Mouse (Mus musculus) v-Abl transformed pro-B cells (cell line): Measurements from ENCODE around the gene Tmc8.

Experiments
- in situ Hi-C, 2 experiments: fragments of 400-800 bp; cut with MboI; formaldehyde crosslinking; loops; one replicate each; pipeline ENCODE4 v1.15.1; 2025; ENCODE audit not compliant: unreplicated experiment in 2 of 2

The Tmc8 gene

DNA sequence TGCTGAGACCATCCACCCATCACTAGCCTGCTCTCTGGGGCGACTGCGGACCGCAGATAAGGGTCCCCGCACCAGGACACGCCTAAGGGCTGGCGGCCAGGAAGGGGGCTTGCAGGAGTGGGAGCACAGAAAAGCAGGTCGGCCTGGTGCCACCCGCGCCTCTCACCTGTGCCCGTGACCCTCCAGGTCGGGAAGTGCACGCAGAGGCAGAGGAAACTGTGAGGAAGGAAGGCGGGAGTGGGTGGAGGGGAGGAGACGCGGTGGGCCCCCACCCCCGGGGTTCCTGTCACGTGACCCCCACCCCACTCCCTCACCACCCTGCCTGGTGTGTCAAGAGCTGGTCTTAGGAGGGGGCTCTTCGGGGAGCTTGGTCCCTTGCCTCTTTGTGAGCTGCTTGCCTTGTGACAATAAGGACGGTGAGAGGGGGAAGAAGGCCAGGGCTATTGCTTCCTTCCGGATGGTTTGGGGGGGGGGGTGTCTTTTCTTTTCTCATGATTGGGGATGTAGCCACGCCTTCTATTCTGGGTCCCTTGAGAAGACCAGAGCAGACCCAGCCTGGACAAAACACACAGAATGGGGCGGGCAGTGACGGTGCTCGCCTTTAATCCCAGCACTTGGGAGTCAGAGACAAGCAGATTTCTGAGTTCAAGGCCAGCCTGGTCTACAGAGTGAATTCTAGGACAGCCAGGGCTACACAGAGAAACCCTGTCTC, at the start of gene Tmc8, which contains the start of gene Tmc6:
Tmc8 (plus strand) TSS at position 84 of the 712 bp plus-strand sequence.
Tmc6 (minus strand) TSS at position 206 of the 712 bp plus-strand sequence.
- in situ Hi-C loops: no loop called here

DNA sequence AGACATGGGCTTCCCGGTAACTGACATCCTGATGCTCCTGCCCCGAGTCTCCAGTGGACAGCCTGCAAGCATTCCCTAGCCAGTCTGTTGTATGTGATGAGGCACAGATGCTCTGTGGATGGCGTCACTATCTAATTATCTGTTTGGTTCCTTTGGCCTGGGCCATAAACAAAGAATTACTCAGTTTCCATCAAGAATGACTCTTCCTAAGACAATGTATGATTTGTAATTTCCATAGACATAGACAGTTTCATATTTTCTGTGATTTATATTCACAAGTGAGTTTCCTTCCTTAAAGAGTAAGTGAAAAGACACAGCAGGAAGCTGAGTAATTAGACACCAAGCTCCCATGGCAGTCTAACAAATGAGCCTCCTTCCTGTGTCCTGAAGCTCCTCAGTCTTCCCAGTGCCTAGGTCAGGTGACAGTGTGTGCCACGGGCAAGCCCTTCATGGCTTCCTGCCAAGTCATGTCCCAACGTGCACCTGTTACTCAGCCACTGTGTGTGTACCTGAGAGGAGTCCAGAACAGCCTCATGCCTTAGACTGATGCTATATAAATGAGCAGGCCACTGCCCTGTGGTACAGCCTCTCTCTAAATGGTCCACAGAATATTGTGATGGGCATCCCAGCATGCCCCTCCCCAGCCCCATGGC, 45.7 kb upstream of the Tmc8 start:
- in situ Hi-C loops: no loop called here

DNA sequence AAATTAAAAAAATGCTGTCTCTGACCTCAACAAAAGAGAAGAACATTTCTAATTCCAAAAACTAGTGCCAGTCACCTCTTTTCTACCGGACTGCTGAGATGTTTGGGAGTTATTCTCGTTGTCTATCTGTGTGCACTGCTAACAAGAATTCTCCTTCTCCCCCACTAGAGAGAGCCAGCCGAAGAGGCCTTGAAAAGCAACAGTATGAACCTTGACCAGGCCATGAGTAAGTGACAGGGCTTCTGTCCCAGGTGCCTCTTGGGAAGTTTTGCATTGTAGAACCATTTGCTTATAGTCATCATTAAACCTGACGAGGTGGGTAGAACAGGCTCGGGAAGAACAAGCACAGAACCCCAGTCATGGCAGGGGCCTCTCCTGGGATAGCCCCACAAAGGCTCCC, 43.8 kb upstream of the Tmc8 start:
- in situ Hi-C loops: no loop called here

DNA sequence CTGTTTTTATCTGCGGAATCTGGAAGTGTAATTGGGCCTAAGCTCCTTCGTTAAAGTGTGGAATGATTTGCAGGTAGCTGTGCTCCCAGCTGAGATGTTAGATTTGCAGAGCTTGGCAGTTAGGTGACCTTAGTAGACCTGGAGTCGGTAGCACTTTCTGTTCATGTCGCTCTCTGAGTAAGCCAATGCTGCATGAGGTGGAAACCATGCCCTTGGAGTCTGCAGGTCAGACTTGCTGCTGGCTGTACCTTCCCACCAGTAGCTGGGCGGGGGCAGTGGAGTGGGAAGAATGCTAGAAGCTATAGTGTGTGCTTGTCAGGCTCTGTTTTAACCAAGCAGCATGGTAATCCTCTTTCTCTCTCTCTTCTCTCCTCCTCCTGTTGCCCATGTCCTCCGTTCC, 40.7 kb upstream of the Tmc8 start:
- in situ Hi-C loops: no loop called here

DNA sequence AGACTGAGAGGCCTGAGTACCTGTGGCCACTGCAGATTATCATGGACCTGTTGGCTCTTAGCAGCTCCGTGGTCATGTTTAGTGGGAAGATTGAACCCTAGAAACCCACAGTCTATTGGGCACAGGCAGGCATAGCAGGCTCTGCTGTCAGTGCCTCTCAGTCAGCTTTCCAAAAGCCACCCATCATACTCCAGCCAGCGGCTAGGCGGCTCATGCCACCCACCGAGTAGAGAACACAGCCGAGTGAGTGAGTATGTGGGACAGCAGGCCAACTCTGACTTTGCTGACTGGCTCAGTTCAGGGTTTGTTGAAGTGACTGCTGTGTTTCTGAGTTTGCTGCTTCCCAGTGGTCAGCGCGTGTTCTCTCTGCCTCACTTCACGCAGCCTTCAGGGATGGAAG, 39.6 kb upstream of the Tmc8 start:
- in situ Hi-C loops: no loop called here

DNA sequence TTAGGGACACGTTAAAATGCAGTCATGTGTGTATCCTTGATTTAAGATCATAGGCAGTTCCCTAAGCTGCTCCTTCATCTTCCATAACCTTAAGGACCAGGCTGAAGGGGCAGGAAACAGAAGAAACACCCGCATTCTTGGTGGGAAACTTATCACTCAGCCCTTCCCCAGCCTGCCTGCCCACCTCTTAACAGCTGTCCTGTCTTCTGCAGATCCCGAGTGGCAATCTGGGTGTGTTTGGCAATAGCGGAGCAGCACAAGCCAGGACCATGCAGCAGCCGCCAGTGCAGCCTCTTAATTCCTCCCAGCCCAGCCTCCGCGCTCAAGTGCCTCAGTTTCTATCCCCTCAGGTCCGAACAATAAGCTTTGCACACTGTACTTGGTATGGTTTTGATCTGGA, 39.2 kb upstream of the Tmc8 start:
- in situ Hi-C loops: no loop called here

DNA sequence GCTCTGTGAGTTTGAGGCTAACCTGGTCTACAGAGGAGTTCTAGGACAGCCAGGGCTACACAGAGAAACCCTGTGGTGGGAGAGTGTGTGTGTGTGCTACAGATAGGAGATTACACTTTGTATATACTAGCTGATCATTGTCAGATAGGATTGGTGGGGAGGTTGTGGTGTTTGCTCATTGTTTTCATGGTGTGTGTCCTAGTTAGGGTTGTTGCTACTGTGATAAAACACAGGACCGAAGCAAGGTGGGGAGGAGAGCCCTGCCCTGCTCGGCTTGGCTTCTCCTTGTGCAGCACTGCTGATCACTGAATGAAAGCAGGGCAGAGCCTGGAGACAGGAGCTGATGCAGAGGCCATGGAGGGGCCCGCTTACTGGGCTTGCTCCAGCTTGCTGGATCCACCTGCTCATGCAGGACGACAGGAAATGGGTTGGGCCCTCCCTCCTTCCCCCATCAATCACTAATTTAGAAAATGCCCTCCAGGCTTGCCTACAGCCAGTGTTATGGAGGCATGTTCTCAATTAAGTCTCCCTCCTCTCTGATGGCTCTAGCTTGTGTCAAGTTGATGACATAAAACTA, 38.3 kb upstream of the Tmc8 start:
- in situ Hi-C loops: no loop called here

DNA sequence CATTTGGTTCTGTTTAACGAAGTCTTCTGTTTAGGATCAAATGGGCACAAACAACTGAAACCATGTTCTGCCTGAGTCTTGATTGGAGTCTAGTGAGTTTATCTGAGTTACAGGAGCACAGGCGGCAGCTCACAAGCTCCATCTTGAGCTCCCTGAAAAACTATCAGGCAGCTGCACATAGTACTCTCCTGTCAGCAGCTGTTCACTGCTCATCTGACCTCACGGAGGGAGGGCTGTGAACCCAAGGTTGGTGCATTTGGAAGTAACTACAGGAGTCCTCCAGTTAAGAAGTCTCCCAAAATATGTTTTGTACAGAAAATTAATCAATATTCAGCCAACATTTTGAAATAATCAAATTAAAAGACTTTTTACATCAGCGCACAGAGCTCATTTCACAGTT, 33.2 kb upstream of the Tmc8 start:
- in situ Hi-C loops: no loop called here

DNA sequence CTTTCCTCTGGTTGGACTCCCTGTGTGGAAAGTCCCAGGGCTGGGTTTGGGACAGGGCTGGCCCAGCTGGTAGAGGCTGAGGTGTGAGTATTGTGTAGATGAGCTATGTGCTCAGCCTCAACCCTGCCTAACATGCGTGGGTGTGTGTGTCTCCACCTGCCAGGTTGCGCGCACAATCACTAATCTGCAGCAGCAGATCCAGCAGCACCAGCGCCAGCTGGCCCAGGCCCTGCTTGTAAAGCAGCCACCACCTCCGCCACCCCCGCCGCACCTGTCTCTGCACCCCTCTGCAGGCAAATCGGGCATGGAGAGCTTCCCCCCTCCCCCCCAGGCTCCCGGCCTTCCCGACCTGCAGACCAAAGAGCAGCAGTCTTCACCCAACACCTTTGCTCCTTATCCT, 32.5 kb upstream of the Tmc8 start:
- in situ Hi-C loops: no loop called here

DNA sequence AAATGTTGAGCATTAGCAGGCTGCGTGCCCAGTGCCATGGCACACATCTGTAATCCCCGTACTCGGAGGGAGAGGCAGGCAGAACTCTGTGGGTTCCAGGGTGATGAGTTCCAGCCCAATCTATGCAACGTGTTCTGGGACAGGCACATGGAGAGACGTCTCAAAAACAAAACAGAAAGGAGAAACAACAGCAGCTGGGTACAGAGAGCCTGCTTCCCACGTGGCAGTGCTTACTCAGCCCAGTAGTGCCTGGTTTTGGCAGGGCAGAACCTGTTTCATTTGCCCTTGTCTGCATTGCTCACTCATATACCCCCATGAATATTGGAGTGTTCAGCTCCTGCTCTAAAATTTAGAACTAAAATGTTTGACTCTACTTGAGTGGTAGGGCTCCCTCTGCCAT, 30.3 kb upstream of the Tmc8 start:
- in situ Hi-C loops: no loop called here

DNA sequence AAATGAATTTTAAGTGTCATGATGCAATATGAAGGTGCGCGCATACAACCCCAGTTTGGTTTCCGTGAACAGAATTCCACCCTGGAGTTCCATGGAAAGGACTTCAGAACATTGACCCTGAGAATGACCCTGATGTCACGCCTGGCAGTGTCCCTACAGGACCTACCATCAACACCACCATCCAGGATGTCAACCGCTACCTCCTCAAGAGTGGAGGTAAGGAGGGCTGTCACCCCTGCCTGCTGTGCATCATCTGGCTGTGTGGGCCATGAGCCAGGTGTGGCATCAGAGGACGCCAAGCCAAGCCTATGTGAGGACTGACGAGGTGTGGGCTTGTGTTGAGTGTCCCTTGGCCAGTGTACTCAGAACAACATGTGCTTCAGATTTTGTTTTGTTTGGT, 26.0 kb upstream of the Tmc8 start:
- in situ Hi-C loops: no loop called here

DNA sequence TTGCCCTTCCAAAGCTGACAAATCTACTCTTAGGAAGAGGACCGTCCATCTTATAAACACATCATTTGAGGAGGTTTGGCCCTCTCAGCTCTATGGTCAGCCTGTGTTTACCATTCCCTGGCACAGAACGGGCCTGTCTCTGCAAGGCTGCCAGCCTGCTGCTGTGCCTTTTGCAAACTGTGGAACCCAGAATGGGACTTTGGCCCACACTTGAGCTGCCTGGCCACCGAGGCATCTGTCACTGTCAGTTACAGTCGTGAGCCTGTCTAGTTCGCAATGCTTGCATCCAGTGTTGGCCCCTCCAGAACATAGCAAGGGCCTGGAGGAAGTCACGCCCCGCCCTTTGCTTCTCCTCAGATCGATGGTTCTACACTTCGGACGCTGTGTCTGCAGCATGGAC, 22.6 kb upstream of the Tmc8 start:
- in situ Hi-C loops: no loop called here

DNA sequence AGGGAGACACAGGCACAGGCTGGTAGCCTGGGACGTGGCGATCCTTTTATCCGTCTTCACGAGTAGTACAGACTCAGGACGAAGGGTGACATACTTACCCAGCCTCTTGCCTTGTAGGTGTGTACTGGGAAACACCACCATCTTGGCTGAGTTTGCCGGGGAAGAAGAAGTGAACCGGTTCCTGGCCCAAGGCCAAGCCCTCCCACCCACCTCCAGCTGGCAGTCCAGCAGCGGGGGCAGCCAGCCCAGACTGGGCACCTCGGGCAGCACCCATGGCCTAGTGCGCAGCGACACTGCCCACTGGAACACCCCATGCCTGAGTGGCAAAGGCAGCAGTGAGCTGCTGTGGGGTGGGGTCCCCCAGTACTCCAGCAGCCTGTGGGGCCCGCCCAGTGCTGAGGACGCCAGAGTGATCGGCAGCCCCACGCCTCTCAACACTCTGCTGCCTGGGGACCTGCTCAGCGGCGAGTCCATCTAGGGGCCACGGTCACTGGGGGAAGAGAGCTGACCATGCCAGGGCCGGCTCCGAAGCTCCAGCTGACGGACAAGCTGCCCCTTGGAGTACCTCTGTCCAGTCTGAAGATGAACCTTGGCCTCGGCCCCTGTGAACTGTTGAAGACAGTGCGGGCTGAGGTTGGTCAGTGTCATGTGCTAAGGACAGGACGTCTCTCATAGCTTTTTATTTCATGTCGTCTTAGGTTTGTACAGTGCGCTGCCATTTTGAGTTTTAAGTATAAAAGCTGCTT, 21.3 kb upstream of the Tmc8 start:
- in situ Hi-C loops: no loop called here

DNA sequence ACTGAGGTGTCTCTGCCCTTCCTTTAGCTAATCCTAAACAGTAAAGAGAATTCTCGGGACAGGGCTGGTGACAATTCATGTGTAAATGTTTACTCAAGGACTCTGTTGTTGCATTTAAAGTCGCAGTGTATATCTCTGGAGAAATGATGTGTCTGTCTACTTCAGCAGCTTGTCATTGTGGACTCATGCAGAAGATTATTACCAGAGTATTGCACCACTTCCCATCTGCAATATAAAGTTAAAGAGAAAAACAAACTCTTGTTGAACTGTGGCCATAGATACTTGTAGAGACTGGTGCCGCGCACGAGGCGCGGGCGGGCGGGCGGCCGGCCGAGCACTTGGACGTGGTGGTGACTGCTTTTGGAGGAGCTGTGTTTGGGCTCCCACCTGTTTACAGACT, 20.1 kb upstream of the Tmc8 start:
- in situ Hi-C loops: no loop called here

DNA sequence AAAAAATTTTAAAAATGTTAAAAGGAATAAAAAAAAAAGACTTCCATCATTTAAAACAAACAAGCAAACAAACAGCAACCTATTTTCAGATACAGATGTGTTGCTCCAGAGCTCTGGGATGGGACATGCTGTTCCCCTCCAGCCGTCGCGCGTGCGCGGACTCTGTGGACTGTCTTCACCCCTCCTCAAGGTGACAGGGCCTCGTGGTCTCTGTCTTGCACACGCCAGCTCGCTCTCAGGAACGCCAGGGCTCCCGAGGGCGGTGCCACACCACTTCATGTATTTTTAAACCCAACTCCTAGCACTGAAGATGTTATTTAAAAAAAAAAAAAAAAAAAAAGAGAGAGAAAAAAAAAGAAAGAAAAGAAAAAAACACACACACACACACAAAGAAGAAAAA, 19.6 kb upstream of the Tmc8 start:
- in situ Hi-C loops: no loop called here

DNA sequence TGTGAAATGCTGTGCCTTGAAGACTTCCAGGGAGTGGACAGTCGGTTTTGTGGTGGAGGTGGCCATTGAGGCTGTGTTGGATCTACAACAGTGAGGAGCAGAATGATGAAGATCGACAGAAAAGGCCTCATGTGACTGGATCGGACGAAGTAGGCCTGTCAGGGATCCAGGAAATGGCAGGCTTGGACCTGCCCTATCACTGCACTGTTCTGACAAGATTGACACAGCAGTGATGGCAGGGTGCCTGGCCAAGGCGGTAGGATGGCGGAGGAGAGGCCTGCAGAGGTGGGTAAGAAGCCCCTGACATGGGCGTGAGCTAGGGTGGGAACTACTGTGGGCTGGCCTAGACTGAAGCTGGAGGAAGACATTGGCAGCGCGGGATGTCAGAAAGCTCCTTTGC, 17.6 kb upstream of the Tmc8 start:
- in situ Hi-C loops: no loop called here

DNA sequence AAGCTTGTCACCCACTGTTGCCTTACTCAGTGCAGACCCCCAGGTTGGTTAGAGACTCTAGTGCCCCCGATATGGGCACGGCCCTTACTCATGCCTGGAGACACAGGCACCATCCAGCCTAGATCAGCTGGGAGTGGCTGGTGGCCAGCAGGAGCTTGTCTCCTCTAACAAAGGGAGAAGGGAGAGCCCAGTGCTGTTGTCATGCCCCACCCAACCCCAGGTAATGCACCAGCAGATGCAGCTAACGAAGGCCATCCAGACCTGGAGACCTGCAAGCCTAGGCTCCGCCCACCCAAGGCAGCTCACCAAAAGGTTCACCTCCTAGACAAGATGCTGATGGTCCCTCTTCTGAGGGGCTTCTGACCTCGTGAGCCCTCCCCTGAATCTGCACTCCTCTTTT, 16.5 kb upstream of the Tmc8 start:
- in situ Hi-C loops: no loop called here

DNA sequence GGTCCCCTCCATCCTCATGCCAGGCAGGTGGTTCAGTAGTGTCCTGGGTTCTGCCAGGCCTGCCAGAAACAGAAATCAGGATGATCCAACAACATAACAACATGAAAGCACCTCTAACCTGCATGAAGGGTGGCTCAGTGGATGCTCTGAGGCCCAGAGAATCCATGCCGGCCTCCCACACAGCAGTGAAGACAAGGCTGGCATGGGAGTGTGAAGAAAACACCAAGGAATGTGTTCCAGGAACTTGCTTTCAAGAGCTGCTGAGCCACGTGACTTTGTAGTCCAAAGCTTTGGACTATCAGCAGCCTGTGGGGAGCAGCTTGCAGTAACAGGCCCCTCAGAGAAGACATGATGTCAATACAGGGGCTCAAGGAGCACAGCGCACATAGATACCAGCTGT, 15.6 kb upstream of the Tmc8 start:
- in situ Hi-C loops: no loop called here

DNA sequence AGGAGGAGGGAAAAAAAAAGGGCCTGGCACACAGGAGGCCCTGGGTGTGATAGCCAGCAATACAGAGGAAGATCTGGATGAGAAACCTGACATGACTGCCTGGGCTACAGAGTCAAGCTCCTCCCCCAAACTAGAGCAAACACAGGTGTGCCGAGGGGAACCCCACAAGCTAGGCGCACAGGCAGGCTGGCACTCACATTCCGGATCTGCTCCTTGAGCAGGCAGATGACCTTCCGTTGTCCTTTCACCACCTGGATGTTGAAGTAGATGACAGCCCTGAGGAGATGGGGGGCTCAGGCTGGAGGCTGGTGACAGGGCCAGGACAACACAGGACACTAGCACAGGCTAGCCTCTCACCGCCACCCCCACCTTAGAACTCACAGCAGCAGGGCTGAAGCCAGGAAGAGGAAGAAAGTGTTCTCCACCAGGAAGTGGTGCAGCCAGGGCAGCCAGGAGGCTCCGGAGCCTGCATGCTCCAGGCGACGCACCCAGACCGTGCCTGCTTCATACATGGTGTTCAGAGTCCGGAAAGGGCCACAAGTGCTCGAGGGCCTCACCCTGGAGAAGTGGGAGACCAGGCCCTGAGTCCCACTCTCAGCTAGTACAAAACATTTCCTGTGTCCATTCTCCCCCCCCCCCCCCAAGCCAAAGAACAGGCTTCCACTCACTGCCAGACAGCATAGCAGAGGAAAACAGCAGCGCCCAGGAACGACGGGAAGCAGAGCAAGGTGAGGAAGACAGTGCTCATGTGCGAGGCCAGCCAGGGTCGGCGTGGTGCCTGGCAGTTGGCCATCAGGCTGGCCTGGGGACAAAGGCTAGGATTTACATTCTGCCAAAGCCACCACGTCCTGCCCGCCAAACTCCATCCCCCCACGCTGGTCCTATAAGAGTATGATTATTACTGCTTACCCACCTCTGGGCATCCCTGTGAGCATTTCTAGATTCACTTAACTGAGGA, 12.9 kb upstream of the Tmc8 start:
- in situ Hi-C loops: no loop called here

DNA sequence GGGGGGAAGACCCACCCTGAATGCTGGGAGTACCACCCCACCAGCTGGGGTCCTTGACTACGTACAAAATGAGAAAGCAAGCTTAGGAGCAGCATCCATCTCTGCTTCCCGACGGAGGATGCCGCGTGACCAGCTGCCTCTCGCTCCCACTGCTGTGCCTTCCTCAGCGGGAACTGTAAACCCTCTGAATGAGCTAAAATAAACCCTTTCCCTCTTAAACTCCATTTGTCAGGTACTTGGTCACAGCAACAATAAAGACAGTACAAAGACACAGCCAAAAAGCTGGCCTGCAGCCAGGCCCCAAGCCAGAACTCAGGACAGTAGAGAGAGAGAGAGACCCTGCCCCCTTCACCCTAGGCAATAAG, 12.2 kb upstream of the Tmc8 start:
- in situ Hi-C loops: no loop called here
